Mouse (Mus musculus) limb, embryonic 15.5 days (tissue): ENCODE measurements around the gene Jakmip3. TPM values are rescaled to one million over a fixed set of nuclear protein-coding genes. Genes with fewer than 3 reads are reported as not detected.

Source experiments
- ATAC-seq: fragments of 200-750 bp; cut with Nextera tagmentation; 2 replicates; pipeline ENCODE4 v1.8.0; 2017; ENCODE audit warnings: low read depth, moderate TSS enrichment; ENCODE audit not compliant: insufficient number of reproducible peaks, low FRiP score, low TSS enrichment
- H3K27ac ChIP-seq: fragments of 300-500 bp; sonication (generic); 2 replicates; pipeline ENCODE4 v1.5.1; 2015; ENCODE audit warnings: moderate library complexity, mild to moderate bottlenecking, inconsistent platforms
- H3K27me3 ChIP-seq: fragments of 300-500 bp; sonication (generic); 2 replicates; pipeline ENCODE4 v1.6.1; 2015; ENCODE audit warnings: inconsistent platforms
- H3K36me3 ChIP-seq: fragments of 300-500 bp; sonication (generic); 2 replicates; pipeline ENCODE4 v1.6.1; 2015; ENCODE audit warnings: inconsistent platforms
- H3K4me1 ChIP-seq: fragments of 300-500 bp; sonication (generic); 2 replicates; pipeline ENCODE4 v1.6.1; 2015; ENCODE audit warnings: inconsistent platforms
- H3K4me2 ChIP-seq: fragments of 300-500 bp; sonication (generic); 2 replicates; pipeline ENCODE4 v1.6.1; 2015; ENCODE audit warnings: mild to moderate bottlenecking, inconsistent platforms
- H3K4me3 ChIP-seq: fragments of 300-500 bp; sonication (generic); 2 replicates; pipeline ENCODE4 v1.5.1; 2015; ENCODE audit warnings: mild to moderate bottlenecking, inconsistent platforms
- H3K9ac ChIP-seq: fragments of 300-500 bp; sonication (generic); 2 replicates; pipeline ENCODE4 v1.6.1; 2015; ENCODE audit warnings: inconsistent platforms
- H3K9me3 ChIP-seq: fragments of 300-500 bp; sonication (generic); 2 replicates; pipeline ENCODE4 v1.6.1; 2016; ENCODE audit warnings: inconsistent platforms
- WGBS: fragments of 180-500 bp; shearing (Covaris S2); methylation state at CpG from one replicate; pipeline ENCODE4 v1.1.7; 2015; 5-methylcytosine and 5-hydroxymethylcytosine counted together
- polyA plus RNA-seq: library from polyadenylated mRNA; unstranded; fragments of >200 nt; fragmentation: Nextera tagmentation; extraction: Ambion mirVana; gene quantifications from 2 replicates; pipeline ENCODE4 v1.2.1, GENCODE M21; 2015

Gene Jakmip3
- polyA plus RNA-seq, 1 experiment from 2014 or later, result 0.49 TPM

DNA sequence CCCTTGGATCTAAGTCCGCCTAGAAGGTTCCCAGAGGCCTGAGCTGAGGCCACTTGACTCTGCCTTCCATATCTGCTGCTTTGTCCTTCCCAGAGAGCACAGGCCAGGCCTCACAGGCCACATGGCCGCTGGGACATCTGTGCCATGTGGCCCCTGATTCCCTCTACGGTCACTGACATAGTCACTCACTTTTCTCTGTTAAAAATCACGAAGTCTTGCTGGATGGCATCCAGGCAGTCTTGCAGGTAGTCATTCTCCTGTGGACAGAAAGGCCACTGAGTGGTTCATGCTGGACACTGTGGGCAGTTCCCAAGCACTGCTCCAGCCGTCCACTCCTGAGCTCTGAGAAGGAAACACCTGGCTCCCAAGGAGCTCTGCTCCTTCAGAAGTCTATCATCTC lies 164.5 kb downstream of the Jakmip3 start:
- no peaks in the 10 kb centered on the region for H3K9me3 ChIP-seq
- H3K9ac ChIP-seq, result no peak overlapping the region
- no peaks in the 10 kb centered on the region for H3K27me3 ChIP-seq
- H3K27ac ChIP-seq, result no peak overlapping the region
- no peak for ATAC-seq
- no peak overlapping the region for H3K4me2 ChIP-seq
- H3K4me1 ChIP-seq, result no peaks in the 10 kb centered on the region
- no peaks in the 10 kb centered on the region for H3K36me3 ChIP-seq
- 84% methylated on average over 5 of the region's 5 CpGs for WGBS
- no peak overlapping the region for H3K4me3 ChIP-seq

DNA sequence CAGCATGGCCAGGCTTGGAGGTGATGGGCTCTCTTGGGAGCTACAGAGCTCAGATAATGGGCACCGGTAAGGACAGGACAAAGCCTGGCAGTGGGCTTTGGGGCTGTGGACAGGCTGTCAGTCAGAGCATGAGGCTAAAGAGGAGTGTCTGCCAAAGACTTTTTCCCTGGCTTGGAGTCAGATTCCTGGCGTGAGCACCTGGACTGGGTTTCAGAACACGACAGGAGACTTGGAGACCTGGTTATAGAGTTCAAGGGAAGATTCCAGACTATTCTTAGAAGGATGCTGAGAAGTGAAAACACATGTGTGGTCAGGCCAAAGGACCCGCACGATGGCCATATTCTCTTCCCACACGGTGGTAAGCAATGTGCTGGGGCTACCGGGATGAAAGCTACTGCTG lies 165.2 kb downstream of the Jakmip3 start:
- H3K4me2 ChIP-seq, result no peak overlapping the region
- no peak for ATAC-seq
- 65% methylated on average over 7 of the region's 7 CpGs for WGBS

DNA sequence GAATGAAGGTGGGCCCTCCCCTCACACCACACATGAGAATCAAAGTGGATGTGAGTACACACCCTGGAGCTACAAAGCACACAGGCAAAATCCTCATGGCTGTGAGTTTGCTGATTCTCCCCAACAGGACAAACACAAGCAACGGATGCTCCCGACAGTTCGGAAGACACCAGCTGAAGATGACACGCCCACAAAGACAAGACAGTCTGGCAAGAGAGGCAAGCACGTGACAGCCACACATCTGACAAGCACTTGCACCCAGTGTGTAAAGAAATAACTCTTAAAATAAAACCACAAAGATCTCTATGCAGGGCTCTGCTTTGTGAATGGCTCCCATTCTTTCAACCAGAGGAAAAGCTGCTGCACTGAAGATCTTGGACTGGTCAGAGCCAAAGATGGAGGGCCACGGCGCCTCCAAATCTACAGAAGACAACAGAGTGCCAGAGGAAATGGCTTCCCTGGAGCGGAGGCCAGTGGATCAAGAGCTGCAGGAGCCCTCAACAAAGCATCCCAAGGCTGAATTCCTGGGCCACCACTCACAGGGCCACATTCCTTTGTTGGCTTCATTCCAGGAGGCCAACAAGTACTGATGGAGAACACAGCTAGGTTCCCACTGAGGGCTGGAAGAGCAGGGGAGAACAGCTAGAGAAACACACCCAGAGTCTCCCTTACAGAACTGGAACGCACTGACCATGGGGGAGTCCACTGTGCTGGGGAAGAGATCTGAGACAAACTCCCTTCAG lies 167.5 kb downstream of the Jakmip3 start:
- no peaks in the 10 kb centered on the region for H3K36me3 ChIP-seq
- WGBS, result 79% methylated on average over 9 of the region's 9 CpGs
- H3K27ac ChIP-seq, result no peak overlapping the region
- H3K4me2 ChIP-seq, result no peak overlapping the region
- no peaks in the 10 kb centered on the region for H3K27me3 ChIP-seq
- no peak for ATAC-seq
- no peak overlapping the region for H3K9ac ChIP-seq
- no peaks in the 10 kb centered on the region for H3K4me1 ChIP-seq
- H3K9me3 ChIP-seq, result no peaks in the 10 kb centered on the region
- no peak overlapping the region for H3K4me3 ChIP-seq

More for the DNA sequence above, 165.2 kb downstream of the Jakmip3 start:
- no peaks in the 10 kb centered on the region for H3K4me1 ChIP-seq
- H3K27ac ChIP-seq, result no peak overlapping the region
- H3K4me3 ChIP-seq, result no peak overlapping the region
- no peaks in the 10 kb centered on the region for H3K36me3 ChIP-seq
- H3K9ac ChIP-seq, result no peak overlapping the region
- H3K27me3 ChIP-seq, result no peaks in the 10 kb centered on the region
- no peaks in the 10 kb centered on the region for H3K9me3 ChIP-seq

DNA sequence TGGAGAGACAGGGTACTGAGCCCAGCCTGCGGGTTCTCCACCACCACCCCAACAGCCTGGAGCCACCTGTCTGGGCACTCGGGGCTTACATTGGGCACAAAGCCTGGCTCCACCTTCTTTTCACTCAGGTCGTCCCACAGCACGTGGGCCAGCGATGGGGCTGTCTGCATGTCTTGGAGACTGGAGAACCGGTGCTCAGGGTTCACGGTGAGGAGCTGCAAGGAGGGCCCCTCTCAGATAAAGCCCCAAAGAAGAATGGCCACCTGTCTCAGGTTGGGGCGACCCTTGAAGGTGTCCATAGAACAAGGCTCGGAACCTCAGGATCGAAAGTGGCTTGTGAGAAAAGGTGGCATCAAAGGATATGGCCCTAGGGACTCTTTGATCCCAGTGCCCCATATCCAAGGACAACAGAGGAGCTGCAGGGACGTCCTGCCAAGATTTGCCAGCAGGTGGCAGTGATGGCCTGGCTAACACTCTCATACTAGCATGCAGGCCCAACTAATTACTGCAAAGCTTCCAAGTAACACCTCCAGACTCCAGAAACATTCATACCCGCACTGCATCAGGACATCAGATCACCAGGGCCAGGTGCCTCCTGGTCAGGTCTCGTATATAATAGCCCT lies 178.7 kb downstream of the Jakmip3 start:
- Histone ChIP-seq H3K27me3 (no peaks in the 10 kb centered on the region), H3K27ac (no peak overlapping the region), H3K9ac (no peak overlapping the region), H3K9me3 (no peaks in the 10 kb centered on the region), H3K4me2 (no peak overlapping the region), H3K36me3 (no peaks in the 10 kb centered on the region), H3K4me3 (no peak overlapping the region), H3K4me1 (no peaks in the 10 kb centered on the region)
- no peak for ATAC-seq
- 38% methylated on average over 13 of the region's 13 CpGs for WGBS

DNA sequence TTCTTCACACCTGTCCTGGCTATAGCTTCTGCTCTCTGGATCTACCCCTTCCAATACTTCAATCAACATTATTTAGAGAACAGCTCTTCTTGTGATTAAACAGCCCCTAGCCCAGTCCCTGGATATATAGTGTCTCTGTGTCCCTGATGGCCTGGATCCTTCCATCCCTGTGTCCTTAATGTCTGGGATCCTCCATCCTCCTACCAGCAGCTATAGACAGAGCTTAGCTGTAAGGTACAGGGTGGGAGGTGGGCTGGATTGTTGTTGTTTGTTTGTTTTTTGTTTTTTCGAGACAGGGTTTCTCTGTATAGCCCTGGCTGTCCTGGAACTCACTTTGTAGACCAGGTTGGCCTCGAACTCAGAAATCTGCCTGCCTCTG lies 179.2 kb downstream of the Jakmip3 start:
- H3K4me3 ChIP-seq, result no peak overlapping the region
- no peak overlapping the region for H3K9ac ChIP-seq
- H3K4me1 ChIP-seq, result no peaks in the 10 kb centered on the region
- H3K4me2 ChIP-seq, result no peak overlapping the region
- no peaks in the 10 kb centered on the region for H3K36me3 ChIP-seq
- H3K27me3 ChIP-seq, result no peaks in the 10 kb centered on the region
- ATAC-seq, result no peak
- 51% methylated on average over 2 of the region's 2 CpGs for WGBS
- no peaks in the 10 kb centered on the region for H3K9me3 ChIP-seq
- no peak overlapping the region for H3K27ac ChIP-seq

DNA sequence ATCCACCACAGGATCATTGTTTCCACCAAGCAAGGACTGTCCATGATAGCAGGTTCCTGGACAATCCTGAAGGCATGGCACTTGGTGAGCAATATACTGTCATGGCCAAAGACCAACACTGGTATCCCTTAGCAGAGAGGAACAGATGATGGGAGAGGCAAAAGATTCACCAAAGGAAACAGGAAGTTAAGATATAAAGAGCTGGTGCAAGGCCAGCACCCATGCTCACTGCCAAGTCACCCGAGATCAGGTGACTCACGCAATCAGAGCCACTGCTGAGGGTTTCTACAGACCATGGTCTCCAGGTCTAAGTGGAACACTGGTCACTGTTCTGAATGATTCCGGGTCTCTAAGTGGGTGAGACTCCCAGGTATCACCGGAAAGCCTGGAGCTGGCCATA lies 185.4 kb downstream of the Jakmip3 start:
- no peak for ATAC-seq

DNA sequence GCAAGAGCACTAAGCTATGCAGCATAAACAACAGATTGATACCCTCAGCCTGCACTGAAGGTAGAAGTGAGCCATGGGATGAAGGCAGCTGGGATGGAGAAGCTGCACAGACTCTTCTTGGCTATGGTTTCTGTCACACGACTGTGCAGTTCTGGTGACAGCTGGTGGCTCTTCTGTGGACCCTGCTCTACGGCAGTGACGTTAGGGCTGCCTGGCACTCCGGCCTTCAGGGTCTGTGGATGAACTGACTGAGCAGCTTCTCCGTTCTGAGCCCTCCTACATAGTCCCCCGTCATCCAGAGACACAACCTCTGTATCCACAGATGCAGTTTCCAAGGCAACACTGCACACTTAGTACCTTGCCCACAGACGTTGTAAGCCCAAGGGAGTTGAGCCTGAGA lies 186.0 kb downstream of the Jakmip3 start:
- 70% methylated on average over 7 of the region's 7 CpGs for WGBS

More for the DNA sequence above, 185.4 kb downstream of the Jakmip3 start:
- Histone ChIP-seq H3K36me3 (no peaks in the 10 kb centered on the region), H3K9me3 (no peaks in the 10 kb centered on the region), H3K27me3 (no peaks in the 10 kb centered on the region), H3K4me2 (no peak overlapping the region), H3K27ac (no peak overlapping the region), H3K9ac (no peak overlapping the region), H3K4me1 (peaks cover 8% of the 10 kb centered on the region), H3K4me3 (no peak overlapping the region)
- WGBS, result 88% methylated on average over 4 of the region's 4 CpGs

DNA sequence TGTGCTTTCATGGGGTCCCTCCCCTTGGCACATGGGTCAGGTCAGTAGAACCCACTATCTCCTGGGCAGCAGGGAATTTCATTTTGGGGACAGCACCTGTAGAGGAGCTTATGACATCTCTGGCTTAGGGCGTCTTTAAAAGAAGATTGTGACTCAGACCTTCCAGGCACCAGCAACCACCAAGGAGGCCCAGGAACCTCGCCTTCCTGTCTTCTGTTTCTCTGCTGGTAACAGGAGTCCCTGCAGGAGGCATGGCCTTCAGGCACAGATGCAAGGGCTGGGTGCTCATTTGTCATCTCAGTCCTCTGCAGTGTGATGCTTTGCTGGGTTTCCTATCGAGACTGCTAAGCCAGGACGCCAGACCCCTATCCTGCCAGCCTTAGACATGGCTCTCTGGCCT lies 188.5 kb downstream of the Jakmip3 start:
- Histone ChIP-seq H3K4me1 (peaks cover 15% of the 10 kb centered on the region), H3K9me3 (no peaks in the 10 kb centered on the region), H3K9ac (no peak overlapping the region), H3K36me3 (no peaks in the 10 kb centered on the region), H3K4me3 (no peak overlapping the region), H3K27me3 (no peaks in the 10 kb centered on the region), H3K27ac (no peak overlapping the region), H3K4me2 (no peak overlapping the region)
- ATAC-seq, result no peak
- WGBS, result 68% methylated on average over 4 of the region's 4 CpGs

More for the DNA sequence above, 186.0 kb downstream of the Jakmip3 start:
- ATAC-seq, result no peak
- Histone ChIP-seq H3K27ac (no peak overlapping the region), H3K9me3 (no peaks in the 10 kb centered on the region), H3K27me3 (no peaks in the 10 kb centered on the region), H3K4me1 (peaks cover 15% of the 10 kb centered on the region), H3K9ac (no peak overlapping the region), H3K4me2 (no peak overlapping the region), H3K36me3 (no peaks in the 10 kb centered on the region), H3K4me3 (no peak overlapping the region)

DNA sequence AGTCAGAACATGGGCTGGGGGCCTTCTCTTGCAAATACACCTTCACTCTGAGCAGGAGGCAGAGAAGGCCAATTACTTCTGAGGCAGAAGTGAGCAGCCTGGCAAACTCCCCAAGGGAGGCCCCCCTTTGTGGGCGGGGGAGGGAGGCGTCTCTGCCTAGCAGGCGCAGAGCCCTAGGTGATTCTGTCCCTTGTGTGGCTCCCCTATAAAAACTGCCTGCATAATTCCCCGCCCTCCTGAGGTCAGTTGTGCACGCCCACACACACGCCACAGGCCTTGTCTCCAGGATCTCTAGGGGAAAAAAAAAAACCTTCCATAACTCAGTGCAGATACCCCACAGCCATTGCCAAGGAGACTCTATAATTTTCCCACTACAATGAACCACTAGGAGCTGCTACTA lies 189.8 kb downstream of the Jakmip3 start:
- whole genome bisulfite sequencing, result 21% methylated on average over 6 of the region's 6 CpGs
- Histone ChIP-seq H3K27ac (no peak overlapping the region), H3K36me3 (no peaks in the 10 kb centered on the region), H3K4me1 (peaks cover 15% of the 10 kb centered on the region), H3K4me2 (no peak overlapping the region), H3K9me3 (no peaks in the 10 kb centered on the region), H3K9ac (no peak overlapping the region), H3K4me3 (no peak overlapping the region), H3K27me3 (no peaks in the 10 kb centered on the region)
- no peak for ATAC-seq

DNA sequence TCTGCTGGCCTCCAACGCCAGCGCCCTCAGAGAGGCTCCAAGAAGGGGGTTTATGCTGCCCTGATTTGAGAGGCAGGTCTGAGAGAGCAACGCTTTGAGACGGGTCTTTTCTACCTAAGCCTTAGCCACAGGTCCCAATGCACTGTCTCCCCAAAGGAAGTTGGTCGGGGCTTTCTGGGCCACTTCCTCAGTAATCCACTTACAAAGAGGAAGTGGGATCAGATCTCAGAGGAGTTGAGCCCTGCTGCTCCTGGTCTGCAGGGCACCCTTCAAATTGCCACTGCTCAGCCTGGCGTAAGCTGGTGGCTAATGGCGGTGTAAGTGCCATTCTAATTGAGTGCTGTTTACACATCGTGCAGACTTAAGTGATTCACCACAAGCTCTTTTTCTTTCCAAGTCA lies 191.0 kb downstream of the Jakmip3 start:
- no peaks in the 10 kb centered on the region for H3K9me3 ChIP-seq
- ATAC-seq, result no peak
- H3K4me2 ChIP-seq, result no peak overlapping the region
- H3K27ac ChIP-seq, result no peak overlapping the region
- no peaks in the 10 kb centered on the region for H3K36me3 ChIP-seq
- no peaks in the 10 kb centered on the region for H3K27me3 ChIP-seq
- H3K4me1 ChIP-seq, result peaks cover 15% of the 10 kb centered on the region
- WGBS, result 62% methylated on average over 8 of the region's 8 CpGs
- no peak overlapping the region for H3K9ac ChIP-seq
- no peak overlapping the region for H3K4me3 ChIP-seq

DNA sequence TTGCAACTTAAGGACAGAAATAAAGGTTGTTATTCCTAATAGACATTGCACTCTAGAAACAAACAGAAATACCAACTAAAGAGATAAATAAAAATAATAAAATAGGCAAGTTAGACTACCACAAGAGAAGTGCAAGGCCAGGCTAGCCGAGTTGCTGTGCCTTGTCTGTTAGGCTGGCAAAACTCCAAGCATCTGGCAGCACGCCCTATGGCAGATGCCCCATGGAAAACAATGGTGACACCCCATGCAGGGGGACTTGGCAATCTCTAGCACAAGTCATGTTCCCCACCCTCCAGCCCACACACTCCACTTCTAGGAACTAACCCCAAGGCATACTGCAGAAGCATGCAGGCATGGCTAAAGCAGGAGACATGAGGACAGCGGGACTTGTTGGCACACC lies 192.9 kb downstream of the Jakmip3 start:
- H3K9me3 ChIP-seq, result no peaks in the 10 kb centered on the region
- H3K27me3 ChIP-seq, result no peaks in the 10 kb centered on the region
- 65% methylated on average over 3 of the region's 3 CpGs for WGBS
- H3K4me3 ChIP-seq, result no peak overlapping the region
- no peak overlapping the region for H3K9ac ChIP-seq
- H3K4me2 ChIP-seq, result no peak overlapping the region
- no peaks in the 10 kb centered on the region for H3K36me3 ChIP-seq
- ATAC-seq, result no peak
- H3K27ac ChIP-seq, result no peak overlapping the region
- peaks cover 15% of the 10 kb centered on the region for H3K4me1 ChIP-seq
